Mouse (Mus musculus) heart, postnatal 0 days (tissue): Measurements from ENCODE around the gene Ptprcap. TPM values are rescaled to one million over a fixed set of nuclear protein-coding genes. Genes with fewer than 3 reads are reported as not detected.

Experiments
- ATAC-seq: fragments of 200-750 bp; cut with Nextera tagmentation; 2 replicates; pipeline ENCODE4 v1.8.0; 2017; ENCODE audit warnings: low read depth, moderate number of reproducible peaks, moderate library complexity; ENCODE audit not compliant: insufficient read depth
- DNase-seq: peaks from one replicate; pipeline ENCODE4 v3.0.0-alpha.2; 2016; ENCODE audit warnings: low spot score
- H3K27ac ChIP-seq: fragments of 300-500 bp; sonication (generic); 2 replicates; pipeline ENCODE4 v1.5.1; 2014; ENCODE audit warnings: low read depth, mild to moderate bottlenecking
- H3K27me3 ChIP-seq: fragments of 300-500 bp; sonication (generic); 2 replicates; pipeline ENCODE4 v1.6.1; 2014; ENCODE audit warnings: low read length, mixed read lengths; ENCODE audit not compliant: control insufficient read depth, insufficient read depth
- H3K36me3 ChIP-seq: fragments of 300-500 bp; sonication (generic); replicated peaks from 2 replicates; pipeline ENCODE4 v1.6.1; 2014; ENCODE audit warnings: low read length, mixed read lengths; ENCODE audit not compliant: control insufficient read depth, insufficient read depth
- H3K4me1 ChIP-seq: fragments of 300-500 bp; sonication (generic); 2 replicates; pipeline ENCODE4 v1.6.1; 2014; ENCODE audit warnings: antibody characterized with exemption; ENCODE audit not compliant: control insufficient read depth, insufficient read depth
- H3K4me2 ChIP-seq: fragments of 300-500 bp; sonication (generic); 2 replicates; pipeline ENCODE4 v1.6.1; 2014; ENCODE audit warnings: low read depth, mild to moderate bottlenecking, low read length, moderate library complexity
- H3K4me3 ChIP-seq: fragments of 300-500 bp; sonication (generic); 2 replicates; pipeline ENCODE4 v1.5.1; 2014; ENCODE audit warnings: low read depth, low read length
- H3K9ac ChIP-seq: fragments of 300-500 bp; sonication (generic); replicated peaks from 2 replicates; pipeline ENCODE4 v1.6.1; 2014; ENCODE audit warnings: low read depth, low read length, mixed read lengths
- H3K9me3 ChIP-seq: fragments of 300-500 bp; sonication (generic); replicated peaks from 2 replicates; pipeline ENCODE4 v1.6.1; 2016; ENCODE audit warnings: low read length; ENCODE audit not compliant: control insufficient read depth
- CTCF ChIP-seq: IDR thresholded peaks from 2 replicates; pipeline ENCODE4 v1.5.1; 2016; ENCODE audit warnings: antibody characterized with exemption, control low read depth, low read depth
- EP300 ChIP-seq: IDR thresholded peaks from 2 replicates; pipeline ENCODE4 v1.6.1; 2016; ENCODE audit warnings: antibody characterized with exemption, low read depth
- WGBS: fragments of 180-500 bp; shearing (Covaris S2); extraction: QIAGEN DNeasy Blood & Tissue Kit; methylation state at CpG from one replicate; pipeline ENCODE4 v1.1.7; 2014; 5-methylcytosine and 5-hydroxymethylcytosine counted together
- polyA plus RNA-seq: library from polyadenylated mRNA; unstranded; fragments of >200 nt; fragmentation: Nextera tagmentation; extraction: Ambion mirVana; gene quantifications from 2 replicates; pipeline ENCODE4 v1.2.1, GENCODE M21; 2015
- total RNA-seq: library from RNA; depleted of rRNA; stranded (reverse); fragments of >200 nt; gene quantifications from 2 replicates; pipeline ENCODE4 v1.2.3, GENCODE M21; 2014; ENCODE audit warnings: low replicate concordance

Ptprcap gene
- total and polyA plus RNA-seq, 2 experiments from 2014 or later = 0.46 TPM; not detected in 1

DNA sequence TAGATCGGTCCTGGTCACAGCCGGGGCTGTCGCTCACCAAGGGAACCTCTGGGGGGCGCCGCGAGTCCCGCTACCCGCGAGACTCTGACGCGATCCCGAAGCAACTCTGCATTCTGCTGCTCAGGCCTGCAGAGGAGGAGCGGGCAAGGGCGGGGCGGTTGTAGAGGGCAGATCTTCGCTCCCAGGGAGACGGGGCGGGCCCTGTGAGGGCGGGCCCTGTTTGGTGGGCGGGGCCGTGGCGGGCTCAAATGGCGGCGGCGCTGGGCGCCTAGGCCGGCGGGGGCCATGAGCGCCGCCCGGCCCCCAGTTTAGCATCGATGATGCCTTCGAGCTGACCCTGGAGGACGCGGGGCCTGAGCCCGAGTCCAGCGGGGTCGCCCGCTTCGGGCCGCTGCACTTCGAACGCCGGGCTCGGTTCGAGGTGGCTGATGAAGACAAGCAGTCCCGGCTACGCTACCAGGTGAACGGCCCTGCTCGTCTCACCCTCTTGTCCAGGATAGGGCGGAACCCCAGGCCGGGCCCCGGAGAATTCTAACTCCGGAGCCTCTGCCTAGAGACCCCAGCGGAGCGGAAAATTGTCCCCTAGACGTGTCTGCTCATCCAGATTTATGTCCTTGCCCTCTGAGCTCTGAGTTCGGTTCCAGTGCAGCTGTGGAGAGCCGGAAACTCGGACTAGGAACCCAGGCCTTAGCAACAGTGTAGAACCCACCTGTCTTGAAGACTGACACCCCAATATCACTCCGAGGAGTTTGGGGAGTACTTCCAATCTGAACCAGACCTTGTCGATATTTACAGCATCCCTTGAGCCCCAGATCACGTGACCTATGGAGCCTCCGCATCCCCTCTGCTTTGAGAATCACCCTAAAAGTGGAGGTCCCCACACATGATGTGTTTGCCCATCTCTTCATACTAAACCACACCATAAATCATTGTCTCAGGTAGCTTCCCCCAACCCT, 27.4 kb upstream of the Ptprcap start, which contains the start of gene Aip:
Gene Aip (minus strand): TSS at position 118 of the 956 bp plus-strand sequence.
- H3K27ac ChIP-seq = peak within 1 kb of the TSS; percentile 67
- peaks cover 19% of the 10 kb centered on the region for H3K36me3 ChIP-seq
- ATAC-seq (peak; percentile 93), DNase-seq (peak; percentile 99)
- peak within 1 kb of the TSS; percentile 61 for H3K4me2 ChIP-seq
- H3K4me1 ChIP-seq = peaks cover 13% of the 10 kb centered on the region; the same call in 1 of the 2 replicates
- under 1% methylated on average over 63 of the region's 64 CpGs for WGBS
- no peaks in the 10 kb centered on the region for H3K9me3 ChIP-seq
- no peaks in the 10 kb centered on the region for H3K27me3 ChIP-seq
- TF ChIP-seq EP300 (no peak), CTCF (peak; percentile 77)
- peak within 1 kb of the TSS; percentile 83 for H3K4me3 ChIP-seq
- peak within 1 kb of the TSS; percentile 89 for H3K9ac ChIP-seq

DNA sequence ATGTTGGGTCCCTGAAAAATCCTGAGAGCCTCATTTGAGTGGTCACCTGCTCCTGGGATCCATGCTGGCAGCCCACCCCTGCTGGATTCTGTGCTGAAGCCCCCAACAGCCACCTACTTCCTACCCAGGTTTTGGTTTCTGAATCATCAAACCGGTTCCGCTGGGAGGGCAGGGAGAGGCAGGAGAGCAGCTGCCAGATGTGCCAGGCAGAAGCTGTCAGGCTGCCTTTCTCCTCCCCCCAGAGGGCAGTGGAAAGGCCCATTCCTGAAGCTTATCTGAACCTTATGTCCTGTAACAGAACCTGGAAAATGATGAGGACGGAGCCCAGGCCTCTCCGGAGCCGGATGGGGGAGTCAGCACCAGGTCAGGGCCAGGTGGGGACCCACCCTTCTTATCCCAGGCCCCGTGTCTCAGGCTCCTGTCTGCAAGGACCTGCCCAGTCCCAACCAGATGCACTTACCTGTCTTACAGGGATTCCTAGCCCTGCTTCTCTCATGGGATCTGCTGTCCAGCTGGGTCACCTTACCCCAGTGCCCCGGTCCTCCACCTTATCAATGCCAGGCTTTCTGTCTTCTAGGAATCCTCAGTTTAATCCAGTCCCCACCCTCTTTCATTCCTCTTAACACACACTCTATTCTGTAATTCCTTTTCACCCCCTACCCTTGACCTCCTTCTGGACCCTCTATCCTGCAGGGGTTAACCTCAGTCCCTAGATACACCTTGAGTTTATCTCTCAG, 26.5 kb upstream of the Ptprcap start:
- ATAC-seq = no peak
- Histone ChIP-seq H3K36me3 (peaks cover 28% of the 10 kb centered on the region), H3K4me3 (peak overlapping the region; percentile 83), H3K9ac (peak overlapping the region; percentile 89), H3K9me3 (no peaks in the 10 kb centered on the region), H3K4me2 (peak overlapping the region; percentile 61), H3K27ac (no peak overlapping the region), H3K27me3 (no peaks in the 10 kb centered on the region), H3K4me1 (peaks cover 12% of the 10 kb centered on the region; the same call in 1 of the 2 replicates)
- no peak for DNase-seq
- TF ChIP-seq CTCF = no peak
- no peak for TF ChIP-seq EP300
- WGBS = 59% methylated on average over 7 of the region's 7 CpGs

DNA sequence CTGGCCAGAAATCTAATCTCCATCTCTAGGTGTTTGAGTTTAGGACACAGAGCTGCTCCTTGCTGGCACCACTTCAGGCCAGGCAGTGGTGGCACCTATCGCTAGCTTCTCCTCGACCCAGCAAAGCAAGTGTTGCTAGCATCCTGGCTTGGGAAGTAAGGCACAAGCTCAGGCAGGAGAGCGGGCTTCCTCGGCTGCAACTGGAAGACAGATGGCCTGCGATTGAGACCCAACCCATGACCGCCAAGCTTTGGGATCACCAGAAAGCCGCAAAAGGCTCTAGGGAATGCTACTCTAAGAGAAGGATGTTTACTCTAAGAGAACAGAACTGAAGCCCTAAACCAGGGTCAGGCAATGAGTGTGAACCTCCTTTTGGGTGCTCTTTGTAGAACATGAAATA, 23.9 kb upstream of the Ptprcap start:
- Histone ChIP-seq H3K4me3 (no peak overlapping the region), H3K9me3 (no peaks in the 10 kb centered on the region), H3K27me3 (no peaks in the 10 kb centered on the region), H3K27ac (peak overlapping the region; percentile 41), H3K36me3 (peaks cover 42% of the 10 kb centered on the region), H3K4me2 (no peak overlapping the region), H3K4me1 (peaks cover 12% of the 10 kb centered on the region; the same call in 1 of the 2 replicates), H3K9ac (no peak overlapping the region)
- DNase-seq = no peak
- TF ChIP-seq EP300 = no peak
- TF ChIP-seq CTCF = no peak
- WGBS = 86% methylated on average over 7 of the region's 7 CpGs
- ATAC-seq = no peak

DNA sequence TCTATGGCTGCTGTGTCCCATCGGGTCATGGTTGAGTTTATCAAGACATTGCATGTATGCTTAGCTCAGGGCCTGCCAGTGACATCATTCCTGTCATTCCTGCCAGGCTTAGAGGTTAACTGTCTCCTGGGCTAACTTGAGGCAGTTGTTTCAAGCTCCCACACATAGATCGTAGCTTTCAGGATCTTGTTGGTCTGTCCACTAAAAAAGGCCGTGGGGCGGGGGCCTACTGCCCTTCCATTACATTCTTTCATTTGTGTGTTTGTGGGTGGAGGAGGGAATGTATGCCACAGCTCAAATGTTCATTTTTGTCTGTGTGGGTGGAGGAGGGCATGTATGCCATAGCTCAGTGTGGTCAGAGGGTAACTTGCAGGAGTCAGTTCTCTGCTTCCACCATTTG, 23.3 kb upstream of the Ptprcap start:
- Histone ChIP-seq H3K4me2 (no peak overlapping the region), H3K27ac (peak overlapping the region; percentile 41), H3K9me3 (no peaks in the 10 kb centered on the region), H3K4me1 (peaks cover 12% of the 10 kb centered on the region; the same call in 1 of the 2 replicates), H3K4me3 (no peak overlapping the region), H3K9ac (no peak overlapping the region), H3K36me3 (peaks cover 42% of the 10 kb centered on the region), H3K27me3 (no peaks in the 10 kb centered on the region)
- ATAC-seq (no peak), DNase-seq (no peak)
- 63% methylated on average over 4 of the region's 4 CpGs for WGBS
- TF ChIP-seq EP300 (no peak), CTCF (no peak)

DNA sequence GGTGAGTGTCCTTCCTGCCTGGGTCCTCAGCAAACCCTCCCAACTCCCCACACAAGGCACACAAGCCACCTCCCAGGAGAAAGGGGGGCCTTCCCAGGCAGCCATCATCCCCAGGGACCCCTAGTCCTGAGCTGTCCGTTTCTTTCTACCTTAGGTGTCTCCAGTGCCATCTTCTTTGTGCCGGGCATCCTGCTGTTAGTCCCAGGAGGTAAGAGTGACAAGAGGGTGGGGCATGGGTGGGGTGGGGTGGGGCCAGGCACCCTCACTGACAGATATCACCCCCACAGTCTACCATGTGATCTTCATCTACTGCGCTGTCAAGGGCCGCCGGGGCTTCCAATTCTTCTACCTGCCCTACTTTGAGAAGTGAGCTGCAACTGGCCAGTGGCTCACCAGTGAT, 22.3 kb upstream of the Ptprcap start:
- H3K4me2 ChIP-seq = no peak overlapping the region
- H3K36me3 ChIP-seq = peaks cover 42% of the 10 kb centered on the region
- H3K27me3 ChIP-seq = no peaks in the 10 kb centered on the region
- peaks cover 12% of the 10 kb centered on the region; the same call in 1 of the 2 replicates for H3K4me1 ChIP-seq
- 87% methylated on average over 5 of the region's 5 CpGs for WGBS
- no peak overlapping the region for H3K27ac ChIP-seq
- DNase-seq (no peak), ATAC-seq (no peak)
- no peak overlapping the region for H3K9ac ChIP-seq
- H3K9me3 ChIP-seq = no peaks in the 10 kb centered on the region
- no peak for TF ChIP-seq EP300
- TF ChIP-seq CTCF = no peak
- no peak overlapping the region for H3K4me3 ChIP-seq
